Mouse (Mus musculus) midbrain, embryonic 16.5 days (tissue): Measurements from ENCODE around the gene Necap2. TPM values are rescaled to one million over a fixed set of nuclear protein-coding genes. Genes with fewer than 3 reads are reported as not detected.

Experiments used
- polyA plus RNA-seq: library from polyadenylated mRNA; unstranded; fragments of >200 nt; fragmentation: Nextera tagmentation; extraction: Ambion mirVana; gene quantifications from 2 replicates; pipeline ENCODE4 v1.2.1, GENCODE M21; 2015

Gene Necap2
- polyA plus RNA-seq, 1 experiment from 2014 or later = 55.9 TPM

Other genes starting within 250 kb of the Necap2 start
- 0.07 and 0.09 TPM in 2 replicates for gene Padi1, start 232.6 kb downstream of the Necap2 start, polyA plus RNA-seq
- gene Padi2, start 172.0 kb downstream of the Necap2 start, polyA plus RNA-seq = 2.4 and 2.8 TPM in 2 replicates
- gene Sdhb, start 117.2 kb downstream of the Necap2 start, polyA plus RNA-seq = 446 and 455 TPM in 2 replicates
- 174 and 190 TPM in 2 replicates for gene Atp13a2, start 91.5 kb downstream of the Necap2 start, polyA plus RNA-seq
- gene Mfap2, start 67.9 kb downstream of the Necap2 start, polyA plus RNA-seq = 121 and 141 TPM in 2 replicates
- gene Crocc, start 17.8 kb downstream of the Necap2 start, polyA plus RNA-seq = 5.3 and 6.3 TPM in 2 replicates
- 0.39 TPM in 1 of 2 replicates, not detected in the other for gene Spata21, start 10.0 kb upstream of the Necap2 start, polyA plus RNA-seq
- 24.5 and 25.1 TPM in 2 replicates for gene Szrd1, start 61.4 kb upstream of the Necap2 start, polyA plus RNA-seq
- 25.5 TPM in 2 replicates for gene Fbxo42, start 69.6 kb upstream of the Necap2 start, polyA plus RNA-seq
- gene Rsg1, start 135.6 kb upstream of the Necap2 start, polyA plus RNA-seq = 7.9 and 10.5 TPM in 2 replicates
- gene Arhgef19, start 161.1 kb upstream of the Necap2 start, polyA plus RNA-seq = 1.1 and 1.3 TPM in 2 replicates
- gene Epha2, start 222.9 kb upstream of the Necap2 start, polyA plus RNA-seq = 0.94 and 1.0 TPM in 2 replicates